Mouse (Mus musculus) Muller cell, postnatal 12 days (primary cell): ENCODE measurements around the gene Tmem108.

Experiments
- DNase-seq: peaks from one replicate; pipeline ENCODE4 v3.0.0-alpha.2; 2015; ENCODE audit errors: inconsistent ontology term

The Tmem108 gene

DNA sequence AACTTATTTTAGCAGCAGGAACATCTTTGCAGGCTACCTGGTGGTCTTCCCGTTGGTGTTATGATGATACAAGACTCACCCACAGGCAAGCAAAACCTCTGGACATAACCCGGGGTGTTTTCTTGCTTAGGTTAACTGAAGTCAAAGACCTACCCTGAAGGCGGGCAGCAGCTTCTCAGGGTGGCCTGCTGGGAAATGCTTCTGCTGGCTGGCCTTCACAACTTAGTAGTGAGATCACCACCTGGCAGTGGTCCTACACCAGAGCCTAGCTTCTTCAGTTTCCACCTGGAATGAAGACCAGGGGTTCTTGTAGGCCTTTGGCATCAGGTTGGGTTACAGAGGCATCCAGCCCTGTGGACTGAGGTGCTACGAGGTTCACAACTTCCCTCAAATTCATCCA is 169.7 kb downstream of the Tmem108 start:
- no peak for DNase-seq

DNA sequence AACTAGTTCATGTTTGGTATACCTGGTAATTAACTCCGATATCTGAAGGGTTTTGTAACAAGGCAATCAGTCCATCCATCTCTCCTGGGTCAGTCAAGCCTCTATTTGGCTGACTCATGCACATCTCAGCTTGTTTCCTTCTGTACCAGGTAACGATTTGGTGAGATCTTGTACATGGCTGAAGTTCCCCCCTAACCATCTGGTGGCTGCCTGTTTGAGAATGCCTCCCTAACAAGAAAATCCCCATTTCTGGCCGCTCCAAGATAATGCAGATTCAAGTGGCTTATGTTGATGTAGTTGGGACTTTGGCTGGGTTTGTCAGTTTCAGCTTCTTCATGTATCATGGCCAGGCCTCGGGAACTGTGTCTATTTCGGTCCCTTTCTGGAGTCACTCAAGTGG is 170.8 kb downstream of the Tmem108 start:
- no peak for DNase-seq

DNA sequence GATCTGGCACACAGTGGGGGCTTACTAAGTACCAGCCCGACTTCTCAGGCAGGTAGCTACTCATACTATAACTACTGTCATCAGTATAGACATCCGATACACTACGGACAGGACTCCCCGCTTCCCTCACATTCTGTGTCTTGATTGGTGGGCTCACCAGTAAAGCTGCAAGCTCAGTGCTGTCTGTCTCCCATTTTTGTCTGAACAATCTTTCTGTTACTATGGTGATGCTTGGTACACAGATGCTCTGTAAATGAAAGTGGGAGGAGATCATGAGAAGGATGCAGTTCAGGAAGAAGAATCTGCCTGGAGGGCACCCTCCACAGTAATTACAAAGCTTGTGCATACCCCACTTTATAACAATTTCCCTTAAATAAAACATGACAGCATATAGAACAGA is 176.8 kb downstream of the Tmem108 start:
- DNase-seq: no peak

DNA sequence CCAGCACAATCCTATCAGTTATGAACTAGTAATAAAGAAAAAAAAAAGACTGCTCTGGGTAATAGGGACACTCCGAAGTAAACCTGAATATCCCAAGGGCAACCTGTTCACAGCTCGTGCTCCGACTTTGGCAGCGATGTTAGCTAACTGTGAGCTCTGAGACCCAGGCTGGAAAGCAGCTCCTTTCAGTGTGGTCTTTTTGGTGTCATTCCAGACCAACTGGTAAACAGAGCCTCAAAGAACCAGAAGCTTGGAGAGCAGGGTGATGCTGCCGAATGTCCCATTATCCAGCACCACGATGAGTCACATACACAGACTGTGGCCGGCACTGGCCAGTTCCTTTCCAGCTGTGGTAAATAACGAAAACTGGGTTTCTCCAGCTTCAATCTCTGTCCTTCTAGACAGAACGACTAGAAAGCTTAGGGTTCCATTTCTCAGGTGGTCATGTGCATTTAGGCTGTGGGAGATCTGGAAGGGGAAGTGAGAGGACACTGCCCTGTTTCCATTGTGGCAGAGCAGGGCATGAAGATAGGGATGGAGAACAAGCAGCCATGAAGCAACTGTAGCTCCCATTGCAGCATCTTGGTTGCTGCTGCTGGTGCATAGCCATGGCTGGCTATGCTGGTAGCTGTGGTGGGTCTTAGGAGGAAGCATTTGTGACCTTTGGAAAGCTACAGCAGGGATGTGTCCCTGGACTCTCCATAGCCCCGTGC is 179.2 kb downstream of the Tmem108 start:
- no peak for DNase-seq

DNA sequence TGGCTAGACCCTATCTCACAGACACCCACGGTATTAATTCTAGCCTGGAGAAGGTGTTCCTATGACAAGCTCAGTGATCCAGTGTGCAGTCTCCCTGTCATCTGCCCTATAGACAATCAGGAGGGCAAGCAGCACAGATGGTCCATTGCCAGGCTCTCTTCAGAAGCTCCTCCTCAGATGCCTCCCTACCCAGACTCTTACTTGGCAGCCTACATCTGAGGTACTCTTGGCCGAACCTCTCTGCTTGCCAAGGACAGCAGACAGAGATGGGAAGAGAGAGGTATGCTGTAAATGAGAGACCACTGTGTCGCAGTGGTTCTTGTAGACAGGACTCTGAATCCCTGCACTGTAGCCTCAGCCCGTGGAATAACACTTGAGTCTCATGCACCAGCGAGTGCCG is 181.0 kb downstream of the Tmem108 start:
- DNase-seq: no peak

DNA sequence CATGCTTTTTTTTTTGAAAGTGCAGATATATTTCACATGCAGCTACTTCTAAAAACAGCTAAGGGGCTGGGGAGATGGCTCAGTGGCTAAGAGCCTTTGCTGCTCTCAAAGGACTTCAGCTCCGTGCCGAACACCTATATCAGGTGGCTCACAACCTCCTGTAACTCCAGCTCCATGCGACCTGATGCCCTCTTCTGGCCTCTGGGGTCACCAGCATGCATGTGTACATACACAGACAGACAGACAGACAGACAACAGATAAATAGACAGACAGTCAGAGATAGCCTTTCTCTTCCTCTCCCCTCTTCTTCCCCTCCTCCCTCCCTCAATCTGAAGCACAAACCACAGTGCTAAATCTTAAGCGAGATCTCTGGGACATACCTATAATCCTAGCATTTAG is 181.5 kb downstream of the Tmem108 start:
- DNase-seq: no peak

DNA sequence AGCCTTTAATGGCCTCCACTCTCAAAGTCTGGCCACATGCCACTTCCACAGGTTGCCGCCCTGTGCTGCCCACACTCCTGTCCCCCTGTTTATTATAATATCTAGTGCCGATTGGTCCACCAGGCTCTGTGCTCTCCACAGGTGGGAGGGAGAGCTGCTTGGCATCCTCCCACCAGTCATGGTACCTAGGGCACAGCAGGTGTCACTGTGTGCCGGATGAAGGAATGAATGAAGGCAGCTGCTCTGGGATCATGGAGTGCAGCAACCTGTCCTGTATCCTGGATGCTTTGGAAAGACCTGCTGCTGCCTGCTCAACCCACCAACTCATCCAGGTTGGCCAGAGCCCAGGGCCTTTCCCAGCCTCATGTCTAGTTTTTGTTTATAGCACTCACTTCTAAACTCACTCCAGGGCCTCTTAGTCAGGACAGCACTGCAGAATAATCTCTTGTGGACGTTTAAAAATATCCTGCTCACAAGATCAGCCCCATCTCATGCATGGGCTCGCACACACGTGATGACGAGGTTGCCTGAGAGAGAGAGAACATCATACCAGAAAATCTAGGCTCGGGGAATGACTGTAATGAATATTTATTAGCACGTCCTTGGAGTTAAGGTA is 182.1 kb downstream of the Tmem108 start:
- no peak for DNase-seq

DNA sequence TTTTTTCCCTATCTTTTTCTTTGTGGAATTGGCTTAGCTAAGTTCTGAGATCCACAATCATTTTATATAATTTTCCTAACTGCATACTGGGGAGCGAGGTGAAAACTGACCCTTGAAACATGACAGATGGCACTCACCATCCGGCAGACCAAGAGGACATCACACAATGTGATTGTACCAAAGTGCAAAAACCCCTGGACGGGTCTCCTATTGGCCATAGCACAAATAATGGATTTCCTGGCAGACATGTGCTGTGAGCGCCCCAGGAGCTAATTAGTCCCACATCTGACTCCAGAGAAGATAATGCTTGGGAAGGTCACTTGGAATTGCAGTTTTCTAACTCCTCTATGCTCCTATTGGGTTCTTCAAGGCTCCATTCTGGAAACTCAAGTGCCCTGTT is 183.9 kb downstream of the Tmem108 start:
- DNase-seq: no peak

DNA sequence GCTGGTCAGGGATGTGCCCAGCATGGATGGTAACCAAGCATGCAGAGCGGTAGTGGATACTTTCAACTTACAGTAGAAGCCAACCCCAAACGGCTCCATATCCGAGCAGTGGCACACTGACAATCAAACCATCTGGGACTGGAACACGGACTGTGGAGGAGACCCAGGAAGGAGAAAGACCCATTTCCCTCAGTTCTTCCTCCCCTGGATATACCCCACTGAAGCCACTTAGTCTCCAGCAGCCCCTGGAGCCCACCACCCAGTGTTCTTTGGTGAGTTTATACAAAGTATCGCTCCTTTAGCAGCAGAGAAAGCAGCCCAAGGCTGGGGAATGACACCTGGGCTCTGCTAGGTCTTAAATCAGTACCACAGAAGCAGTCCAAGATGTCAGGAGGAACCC is 184.5 kb downstream of the Tmem108 start:
- DNase-seq: no peak

DNA sequence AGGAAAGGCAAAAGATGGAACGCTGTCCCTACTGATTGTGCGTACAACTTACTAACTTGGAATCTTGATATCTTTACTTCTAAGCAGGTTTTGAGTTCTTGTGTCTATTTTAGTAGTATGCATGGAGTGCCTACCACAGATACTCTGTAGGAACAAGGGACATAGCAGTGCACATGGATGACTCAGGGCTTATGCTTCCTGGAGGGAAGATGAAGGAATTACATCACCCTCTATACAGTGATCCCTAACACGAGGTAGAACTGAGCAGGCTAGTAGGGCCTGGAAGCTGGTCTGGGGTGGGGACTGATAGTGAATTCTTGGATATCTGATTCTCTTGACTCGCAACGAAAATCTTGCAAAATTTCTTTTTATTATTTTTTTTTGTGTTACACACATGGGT is 185.7 kb downstream of the Tmem108 start:
- DNase-seq: no peak

DNA sequence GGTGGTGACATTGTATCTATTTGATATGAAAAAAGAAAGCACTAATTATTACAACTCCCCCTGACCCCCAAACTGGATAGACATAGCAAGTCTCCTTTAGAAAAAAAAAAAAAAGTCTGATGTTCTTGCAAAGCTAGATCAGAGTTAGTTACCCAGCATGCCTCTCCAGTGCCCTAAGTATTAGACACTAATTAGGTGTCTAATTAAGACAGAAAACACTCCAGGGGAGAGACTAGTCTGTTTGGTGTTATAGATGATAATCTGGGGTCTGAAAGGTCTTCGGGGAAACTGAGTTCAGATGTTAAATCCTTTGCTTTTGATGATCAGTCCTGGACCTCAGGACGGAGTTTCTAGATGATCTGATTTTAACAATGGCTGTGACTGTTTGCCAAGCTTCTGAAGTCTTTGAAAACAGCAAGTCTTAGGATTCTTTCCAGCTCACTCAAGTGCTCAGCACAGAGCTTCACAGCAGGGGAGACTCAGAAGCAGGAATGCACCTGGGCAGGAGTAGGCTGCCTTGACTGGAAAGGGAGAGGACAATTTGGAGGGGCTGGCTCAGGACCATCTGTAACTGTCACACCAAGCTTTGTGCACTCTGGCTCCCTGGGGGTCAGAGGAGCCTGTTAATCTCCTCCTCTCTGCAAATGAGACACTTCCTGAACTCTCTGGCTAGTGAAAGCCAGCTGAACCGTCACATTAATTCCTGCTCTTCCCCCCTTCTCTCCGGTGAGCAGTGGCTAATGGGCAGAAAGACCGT is 187.5 kb downstream of the Tmem108 start:
- DNase-seq: peak; percentile 82

DNA sequence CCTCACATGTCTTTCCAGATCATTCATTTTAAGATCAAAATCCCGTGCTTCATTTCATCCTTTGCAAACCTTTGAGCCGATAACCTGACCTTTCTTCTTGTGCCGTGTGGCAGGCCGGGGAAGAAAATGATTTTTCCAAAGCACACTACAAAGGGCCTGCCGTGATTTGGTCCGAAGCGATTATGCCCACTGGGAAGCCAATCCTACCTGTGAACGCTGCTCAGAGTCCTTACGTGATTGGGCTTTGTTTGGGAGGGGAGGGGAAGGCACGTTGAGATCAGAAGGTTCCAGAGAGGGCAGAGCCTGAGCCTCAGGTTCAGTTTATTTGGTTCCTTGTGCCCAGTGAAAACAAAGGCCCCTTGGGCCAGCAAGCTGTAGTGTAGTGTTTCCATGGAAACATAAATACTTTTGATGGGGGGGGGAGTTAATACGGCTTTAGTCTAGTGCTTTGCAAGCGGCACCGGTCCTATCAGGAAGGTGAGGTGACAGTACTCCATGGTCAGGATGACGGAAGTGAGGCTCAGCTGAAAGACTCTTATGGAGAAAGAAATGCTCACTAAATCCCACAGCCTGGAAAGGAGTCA is 191.4 kb downstream of the Tmem108 start:
- DNase-seq: no peak

DNA sequence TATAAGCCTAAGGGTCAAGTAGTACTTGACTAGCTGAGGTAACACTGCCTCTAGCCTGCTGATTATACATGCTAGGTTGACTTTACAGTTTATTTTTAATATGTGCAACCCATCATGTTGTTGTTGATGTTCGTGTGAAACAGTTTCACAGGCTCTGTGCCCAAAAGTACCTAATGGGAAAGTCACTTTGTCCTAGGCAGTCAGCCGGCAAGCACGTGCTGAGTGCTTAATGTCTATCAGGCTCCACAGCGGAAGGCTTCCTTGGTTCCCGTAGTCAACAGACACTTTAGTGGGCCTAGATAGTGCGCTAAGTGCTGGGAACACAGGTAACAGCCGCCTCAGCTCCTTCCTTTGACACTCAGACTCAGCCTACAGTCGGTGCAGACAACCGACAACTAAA is 192.7 kb downstream of the Tmem108 start:
- no peak for DNase-seq

DNA sequence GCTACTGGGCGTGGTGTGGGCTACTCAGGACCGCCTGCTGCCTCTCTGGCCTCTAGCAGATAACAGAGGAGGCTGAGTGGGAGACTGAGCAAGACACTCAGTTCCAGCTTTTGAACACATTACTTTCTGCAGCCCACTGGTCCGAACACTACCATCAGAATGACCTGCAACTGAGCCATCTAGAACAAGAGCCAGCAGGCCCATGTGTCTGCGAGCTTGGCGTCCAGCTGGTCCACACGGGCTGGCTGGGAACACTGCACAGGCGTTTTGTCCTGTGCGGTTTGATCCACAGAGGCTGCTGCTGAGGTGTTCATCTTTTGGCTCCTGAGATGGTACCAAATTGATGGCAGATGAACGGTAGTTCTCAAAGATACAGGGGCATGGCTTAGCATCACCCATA is 196.5 kb downstream of the Tmem108 start:
- no peak for DNase-seq

DNA sequence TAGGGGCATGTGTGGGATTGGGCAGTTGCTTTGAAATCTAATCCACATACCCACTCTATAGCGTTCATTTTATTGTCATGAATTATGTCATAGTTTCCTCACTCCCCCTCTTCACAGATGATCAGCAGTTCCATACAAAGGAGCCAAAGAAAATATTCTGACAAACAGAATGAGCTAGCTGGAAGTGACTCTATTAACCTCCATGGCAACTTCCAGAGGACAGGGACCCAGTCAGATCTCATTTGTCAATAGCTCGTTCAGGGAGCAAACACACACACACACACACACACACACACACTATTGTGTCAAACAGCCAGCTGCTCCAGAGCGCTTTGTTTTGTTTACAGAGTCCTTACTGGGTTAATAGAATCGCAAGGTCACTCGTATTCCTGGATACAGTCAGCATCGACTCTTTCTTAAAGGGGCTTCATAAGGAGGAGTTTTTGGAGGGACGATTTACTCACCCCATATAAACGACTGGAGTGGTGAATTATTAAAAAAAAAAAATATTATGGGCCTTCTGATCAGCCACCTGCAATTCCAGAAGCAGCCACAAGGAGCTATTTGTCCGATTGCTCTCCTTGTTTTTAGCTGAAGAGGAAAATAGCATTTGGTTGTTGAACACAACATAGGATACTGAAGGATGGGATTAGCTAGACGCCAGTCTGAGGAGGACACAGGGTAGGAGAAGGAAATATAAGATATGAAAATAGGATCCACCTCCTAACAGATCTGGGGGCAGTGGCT is 197.6 kb downstream of the Tmem108 start:
- peak; percentile 79 for DNase-seq

DNA sequence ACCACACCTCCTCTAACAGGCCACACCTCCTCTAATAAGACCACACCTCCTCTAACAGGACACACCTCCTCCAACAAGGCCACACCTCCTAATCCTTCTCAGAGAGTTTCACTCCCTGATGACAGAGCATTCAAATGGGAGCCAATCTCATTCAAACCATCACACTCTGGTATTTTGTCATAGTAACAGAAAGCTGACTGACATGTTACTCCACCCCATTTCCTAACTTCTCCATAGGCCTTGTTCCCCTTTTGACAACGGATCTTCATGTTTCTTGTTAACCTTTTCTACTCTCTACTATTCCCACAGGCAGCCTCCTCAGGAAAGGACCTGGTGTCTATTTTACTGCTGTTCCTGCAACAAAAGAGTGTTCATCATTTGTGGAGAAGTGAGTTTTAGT is 199.6 kb downstream of the Tmem108 start:
- DNase-seq: no peak

DNA sequence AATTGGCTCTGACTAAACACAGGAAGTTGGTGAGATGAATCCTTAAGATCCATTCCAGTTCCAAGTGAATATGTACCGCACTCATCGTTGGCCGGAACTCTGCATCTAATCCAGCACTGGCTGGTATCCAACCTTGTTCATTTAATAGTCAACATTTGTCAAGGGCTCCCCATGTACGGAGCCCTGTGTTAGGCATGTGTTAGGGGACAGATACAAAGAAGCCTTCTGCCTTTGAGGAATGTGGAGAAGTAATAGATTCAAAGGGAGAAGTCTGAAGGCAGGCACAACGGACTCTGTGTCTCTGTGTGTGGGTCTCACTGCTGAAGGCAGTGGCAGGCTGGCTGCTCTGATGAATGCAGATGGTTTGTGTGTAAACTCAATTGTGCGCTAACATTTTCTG is 202.9 kb downstream of the Tmem108 start:
- no peak for DNase-seq

DNA sequence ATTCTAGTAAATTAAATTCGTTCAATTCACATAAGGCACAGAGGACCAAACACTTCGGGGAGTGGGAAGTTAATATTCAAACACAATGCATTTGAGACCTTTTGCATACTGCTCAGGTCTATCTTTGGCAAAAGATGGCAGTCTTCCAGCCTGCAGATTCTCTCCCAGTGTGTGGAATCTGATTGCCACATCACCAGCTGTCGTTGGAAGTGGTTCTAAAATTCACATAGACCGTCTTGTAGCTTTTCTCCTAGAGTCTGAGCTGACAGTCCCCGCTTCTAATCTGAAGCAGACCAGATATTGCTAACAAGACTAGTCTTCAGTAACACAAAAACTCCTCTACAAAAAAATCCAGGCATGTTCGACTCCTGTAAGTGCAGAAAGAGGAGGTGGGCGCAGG is 203.4 kb downstream of the Tmem108 start:
- no peak for DNase-seq

DNA sequence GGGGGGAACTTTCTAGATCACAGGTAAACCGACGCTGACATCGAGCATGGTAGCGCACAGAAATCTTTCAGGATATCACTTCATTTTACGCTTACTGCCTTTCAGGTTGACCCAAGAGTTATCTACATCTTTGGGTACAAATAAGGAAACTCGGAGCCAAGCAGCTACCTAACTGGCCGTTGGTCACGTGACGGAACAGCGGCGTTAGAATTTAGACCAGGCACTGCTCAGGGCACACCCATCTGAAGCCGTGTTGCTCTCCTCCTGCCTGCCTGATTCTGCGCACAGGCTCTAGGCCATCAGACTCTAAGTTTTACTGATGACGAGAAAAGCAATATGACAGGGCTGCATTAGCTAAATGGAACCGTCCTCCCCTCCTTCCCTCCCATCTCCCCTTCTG is 204.6 kb downstream of the Tmem108 start:
- DNase-seq: no peak

DNA sequence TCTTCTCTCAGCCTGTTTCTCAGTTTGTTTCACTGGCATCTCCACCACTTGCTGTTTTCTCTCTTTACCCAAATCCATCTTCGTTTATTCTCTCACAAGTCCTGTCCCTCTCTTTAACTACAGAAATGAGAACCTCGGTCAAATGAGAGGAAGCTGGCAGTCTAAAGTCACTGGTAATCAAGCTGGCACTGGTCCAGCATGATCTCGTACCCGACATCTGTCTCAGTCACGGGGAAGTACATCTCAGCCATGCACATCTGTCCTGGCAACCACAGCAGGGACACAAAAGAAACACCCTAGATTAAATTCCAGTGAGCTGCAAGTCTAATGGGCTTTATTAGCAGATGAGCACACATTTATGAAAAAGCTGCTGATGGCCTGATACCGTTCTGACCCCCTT is 206.3 kb downstream of the Tmem108 start:
- no peak for DNase-seq

DNA sequence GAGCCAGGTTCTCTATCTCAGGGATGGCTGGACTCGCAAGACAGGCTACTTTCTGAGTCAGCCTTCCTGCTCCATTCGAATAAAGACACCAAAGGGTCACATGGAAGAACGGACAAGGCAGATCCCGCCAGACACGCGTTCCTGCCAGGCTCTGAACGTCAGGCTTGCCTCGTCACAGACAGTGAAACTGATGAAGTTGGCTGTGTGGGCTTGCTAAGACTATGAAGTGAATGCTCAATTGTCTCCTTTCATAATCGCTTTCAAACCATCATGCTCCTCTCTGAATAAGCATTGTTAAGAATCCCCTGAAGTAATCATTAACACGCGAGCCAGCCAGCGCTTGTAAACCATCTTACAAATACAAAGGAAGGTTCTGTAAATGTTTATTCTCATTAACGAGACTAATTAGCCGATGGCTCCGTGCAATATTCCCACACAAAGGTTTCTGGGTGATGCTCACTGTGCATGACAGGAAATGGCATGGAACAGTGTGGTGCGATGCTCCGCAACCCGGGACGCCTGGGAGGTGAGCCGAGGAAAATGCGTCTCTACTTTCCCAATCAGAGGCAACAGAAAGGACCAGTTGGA is 210.9 kb downstream of the Tmem108 start:
- peak; percentile 96 for DNase-seq

DNA sequence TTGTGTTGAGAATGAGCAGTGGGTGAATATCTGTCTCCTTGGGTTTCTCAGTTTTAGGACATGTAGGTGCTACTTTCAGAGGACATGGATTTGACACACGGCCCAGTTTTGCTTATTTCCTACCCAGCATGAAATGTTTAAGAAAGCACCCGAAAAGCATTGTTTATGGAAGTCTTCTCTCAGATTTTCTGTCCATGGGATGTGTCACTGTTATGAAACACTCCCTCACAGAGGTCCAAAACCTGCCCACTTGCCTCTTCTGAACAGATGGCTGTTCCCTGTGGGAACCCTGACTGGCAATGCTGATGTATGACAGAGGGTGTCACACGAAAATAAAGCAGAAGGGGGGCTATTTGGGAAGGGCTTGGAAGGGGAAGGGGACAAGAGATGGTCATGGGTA is 212.5 kb downstream of the Tmem108 start:
- DNase-seq: no peak
